Mouse (Mus musculus): Measurements from ENCODE around the gene Cnnm4. TPM values are rescaled to one million over a fixed set of nuclear protein-coding genes. Genes with fewer than 3 reads are reported as not detected.

The Cnnm4 gene
- polyA plus RNA-seq, 1 experiment from 2014 or later: 2.7 TPM

GRCm38 (mm10) chr1:36519626-36520025, 48.2 kb downstream of the Cnnm4 start:
- Histone ChIP-seq H3K36me3 (ENCODE audit: control insufficient read depth, insufficient read depth) (peaks cover 16% of the 10 kb centered on the region), H3K9ac (ENCODE audit: low read depth, low read length) (no peak overlapping the region)
- 73% methylated on average over 11 of the region's 11 CpGs for WGBS (ENCODE audit: insufficient replicate concordance)

GRCm38 (mm10) chr1:36522210-36522609, 50.8 kb downstream of the Cnnm4 start:
- Histone ChIP-seq H3K9me3 (replicated peaks; ENCODE audit: control insufficient read depth, low read length) (no peaks in the 10 kb centered on the region), H3K9ac (ENCODE audit: low read depth, low read length) (no peak overlapping the region), H3K4me2 (ENCODE audit: low read depth, low read length) (no peak overlapping the region), H3K27ac (ENCODE audit: low read length) (no peak overlapping the region), H3K27me3 (ENCODE audit: control insufficient read depth, insufficient read depth, low read depth, low read length) (no peaks in the 10 kb centered on the region), H3K4me1 (ENCODE audit: control insufficient read depth, low read depth, low read length) (no peaks in the 10 kb centered on the region; the same call in 1 of the 2 replicates), H3K36me3 (ENCODE audit: control insufficient read depth, insufficient read depth) (peaks cover 23% of the 10 kb centered on the region), H3K4me3 (ENCODE audit: low read depth, low read length) (no peak overlapping the region)
- WGBS (ENCODE audit: insufficient replicate concordance): 81% methylated on average over 7 of the region's 7 CpGs
- no peak for ATAC-seq (ENCODE audit: low read depth)

More at GRCm38 (mm10) chr1:36519626-36520025, 48.2 kb downstream of the Cnnm4 start:
- Histone ChIP-seq H3K4me2 (ENCODE audit: low read depth, low read length) (no peak overlapping the region), H3K4me3 (ENCODE audit: low read depth, low read length) (no peak overlapping the region), H3K9me3 (replicated peaks; ENCODE audit: control insufficient read depth, low read length) (no peaks in the 10 kb centered on the region), H3K27me3 (ENCODE audit: control insufficient read depth, insufficient read depth, low read depth, low read length) (no peaks in the 10 kb centered on the region), H3K27ac (ENCODE audit: low read length) (no peak overlapping the region), H3K4me1 (ENCODE audit: control insufficient read depth, low read depth, low read length) (no peaks in the 10 kb centered on the region)
- no peak for ATAC-seq (ENCODE audit: low read depth)

GRCm38 (mm10) chr1:36523332-36524013, 52.1 kb downstream of the Cnnm4 start:
- Histone ChIP-seq H3K27ac (ENCODE audit: low read length) (no peak overlapping the region), H3K4me3 (ENCODE audit: low read depth, low read length) (no peak overlapping the region), H3K9ac (ENCODE audit: low read depth, low read length) (no peak overlapping the region), H3K36me3 (ENCODE audit: control insufficient read depth, insufficient read depth) (peaks cover 23% of the 10 kb centered on the region), H3K4me2 (ENCODE audit: low read depth, low read length) (no peak overlapping the region), H3K4me1 (ENCODE audit: control insufficient read depth, low read depth, low read length) (peaks cover 2% of the 10 kb centered on the region), H3K9me3 (replicated peaks; ENCODE audit: control insufficient read depth, low read length) (no peaks in the 10 kb centered on the region), H3K27me3 (ENCODE audit: control insufficient read depth, insufficient read depth, low read depth, low read length) (no peaks in the 10 kb centered on the region)
- 75% methylated on average over 9 of the region's 9 CpGs for WGBS (ENCODE audit: insufficient replicate concordance)
- no peak for ATAC-seq (ENCODE audit: low read depth)

GRCm38 (mm10) chr1:36524058-36524457, 52.6 kb downstream of the Cnnm4 start:
- Histone ChIP-seq H3K4me3 (ENCODE audit: low read depth, low read length) (no peak overlapping the region), H3K36me3 (ENCODE audit: control insufficient read depth, insufficient read depth) (peaks cover 23% of the 10 kb centered on the region), H3K4me1 (ENCODE audit: control insufficient read depth, low read depth, low read length) (peaks cover 2% of the 10 kb centered on the region), H3K9me3 (replicated peaks; ENCODE audit: control insufficient read depth, low read length) (no peaks in the 10 kb centered on the region), H3K9ac (ENCODE audit: low read depth, low read length) (no peak overlapping the region), H3K4me2 (ENCODE audit: low read depth, low read length) (no peak overlapping the region), H3K27ac (ENCODE audit: low read length) (no peak overlapping the region), H3K27me3 (ENCODE audit: control insufficient read depth, insufficient read depth, low read depth, low read length) (no peaks in the 10 kb centered on the region)
- no peak for ATAC-seq (ENCODE audit: low read depth)
- 89% methylated on average over 5 of the region's 5 CpGs for WGBS (ENCODE audit: insufficient replicate concordance)

GRCm38 (mm10) chr1:36525774-36526173, 54.4 kb downstream of the Cnnm4 start:
- Histone ChIP-seq H3K4me1 (ENCODE audit: control insufficient read depth, low read depth, low read length) (peaks cover 2% of the 10 kb centered on the region), H3K9me3 (replicated peaks; ENCODE audit: control insufficient read depth, low read length) (no peaks in the 10 kb centered on the region), H3K4me2 (ENCODE audit: low read depth, low read length) (no peak overlapping the region), H3K9ac (ENCODE audit: low read depth, low read length) (no peak overlapping the region), H3K36me3 (ENCODE audit: control insufficient read depth, insufficient read depth) (peaks cover 14% of the 10 kb centered on the region), H3K4me3 (ENCODE audit: low read depth, low read length) (no peak overlapping the region), H3K27ac (ENCODE audit: low read length) (no peak overlapping the region), H3K27me3 (ENCODE audit: control insufficient read depth, insufficient read depth, low read depth, low read length) (no peaks in the 10 kb centered on the region)
- ATAC-seq (ENCODE audit: low read depth): peak; percentile 75
- 79% methylated on average over 12 of the region's 12 CpGs for WGBS (ENCODE audit: insufficient replicate concordance)

GRCm38 (mm10) chr1:36526903-36527302, 55.5 kb downstream of the Cnnm4 start:
- H3K4me1 ChIP-seq (ENCODE audit: control insufficient read depth, low read depth, low read length): peaks cover 2% of the 10 kb centered on the region
- no peak overlapping the region for H3K27ac ChIP-seq (ENCODE audit: low read length)
- ATAC-seq (ENCODE audit: low read depth): peak; percentile 44
- peaks cover 10% of the 10 kb centered on the region for H3K36me3 ChIP-seq (ENCODE audit: control insufficient read depth, insufficient read depth)
- no peak overlapping the region for H3K4me2 ChIP-seq (ENCODE audit: low read depth, low read length)
- 80% methylated on average over 10 of the region's 10 CpGs for WGBS (ENCODE audit: insufficient replicate concordance)
- no peak overlapping the region for H3K9ac ChIP-seq (ENCODE audit: low read depth, low read length)
- H3K9me3 ChIP-seq (replicated peaks; ENCODE audit: control insufficient read depth, low read length): no peaks in the 10 kb centered on the region
- no peaks in the 10 kb centered on the region for H3K27me3 ChIP-seq (ENCODE audit: control insufficient read depth, insufficient read depth, low read depth, low read length)
- no peak overlapping the region for H3K4me3 ChIP-seq (ENCODE audit: low read depth, low read length)

- Histone ChIP-seq H3K4me1 (ENCODE audit: control insufficient read depth, low read depth, low read length) (peaks cover 2% of the 10 kb centered on the region), H3K4me3 (ENCODE audit: low read depth, low read length) (no peak overlapping the region), H3K27ac (ENCODE audit: low read length) (no peak overlapping the region), H3K9me3 (replicated peaks; ENCODE audit: control insufficient read depth, low read length) (no peaks in the 10 kb centered on the region), H3K27me3 (ENCODE audit: control insufficient read depth, insufficient read depth, low read depth, low read length) (no peaks in the 10 kb centered on the region), H3K4me2 (ENCODE audit: low read depth, low read length) (no peak overlapping the region), H3K36me3 (ENCODE audit: control insufficient read depth, insufficient read depth) (peaks cover 10% of the 10 kb centered on the region), H3K9ac (ENCODE audit: low read depth, low read length) (no peak overlapping the region)
- no peak for ATAC-seq (ENCODE audit: low read depth)
- WGBS (ENCODE audit: insufficient replicate concordance): 31% methylated on average over 1 of the region's 1 CpGs
Observed at GRCm38 (mm10) chr1:36528351-36528750, 56.9 kb downstream of the Cnnm4 start.

- Histone ChIP-seq H3K4me1 (ENCODE audit: control insufficient read depth, low read depth, low read length) (peaks cover 2% of the 10 kb centered on the region), H3K27me3 (ENCODE audit: control insufficient read depth, insufficient read depth, low read depth, low read length) (no peaks in the 10 kb centered on the region), H3K4me3 (ENCODE audit: low read depth, low read length) (no peak overlapping the region), H3K9ac (ENCODE audit: low read depth, low read length) (no peak overlapping the region), H3K9me3 (replicated peaks; ENCODE audit: control insufficient read depth, low read length) (no peaks in the 10 kb centered on the region), H3K4me2 (ENCODE audit: low read depth, low read length) (no peak overlapping the region), H3K36me3 (ENCODE audit: control insufficient read depth, insufficient read depth) (peaks cover 9% of the 10 kb centered on the region), H3K27ac (ENCODE audit: low read length) (no peak overlapping the region)
- WGBS (ENCODE audit: insufficient replicate concordance): 76% methylated on average over 4 of the region's 4 CpGs
- ATAC-seq (ENCODE audit: low read depth): no peak
Observed at GRCm38 (mm10) chr1:36529274-36529673, 57.9 kb downstream of the Cnnm4 start.

- Histone ChIP-seq H3K9me3 (replicated peaks; ENCODE audit: control insufficient read depth, low read length) (no peaks in the 10 kb centered on the region), H3K9ac (ENCODE audit: low read depth, low read length) (no peak overlapping the region), H3K27me3 (ENCODE audit: control insufficient read depth, insufficient read depth, low read depth, low read length) (no peaks in the 10 kb centered on the region), H3K36me3 (ENCODE audit: control insufficient read depth, insufficient read depth) (peaks cover 6% of the 10 kb centered on the region), H3K27ac (ENCODE audit: low read length) (no peak overlapping the region), H3K4me1 (ENCODE audit: control insufficient read depth, low read depth, low read length) (peaks cover 2% of the 10 kb centered on the region), H3K4me2 (ENCODE audit: low read depth, low read length) (no peak overlapping the region), H3K4me3 (ENCODE audit: low read depth, low read length) (no peak overlapping the region)
- ATAC-seq (ENCODE audit: low read depth): no peak
- WGBS (ENCODE audit: insufficient replicate concordance): 87% methylated on average over 4 of the region's 4 CpGs
Observed at GRCm38 (mm10) chr1:36529875-36530274, 58.5 kb downstream of the Cnnm4 start.

Data from liver, embryonic 16.5 days (tissue).